Comparison of ENCODE assay signal across 21 mouse cellular contexts in genomic region chr8:120792710-120793109, GRCm38 (mm10). TPM values are rescaled to one million over a fixed set of nuclear protein-coding genes. Genes with fewer than 3 reads are reported as not detected.
DNase-seq lines count a peak whose midpoint lies in the region; ATAC-seq and TF ChIP-seq lines count a peak whose summit lies in the region.
"Had no signal": no experiment of that assay in that cellular context is flagged by ENCODE, and none has a peak within 500 bp of the region (broad histone marks: within the 10 kb centered on the region; RNA-seq: fewer than 3 reads in every experiment).

No protein-coding gene starts in this region.

- no peak overlapping the region; the same call in 1 of the 2 replicates for H3K27ac ChIP-seq in intestine, postnatal 0 days (ENCODE audit: low read depth, low read length)
- H3K27ac ChIP-seq: embryonic facial prominence, embryonic 13.5 days; hindbrain, embryonic 14.5 days; intestine, embryonic 15.5 days; kidney, embryonic 15.5 days; layer of hippocampus, adult 2 months; limb, embryonic 15.5 days had no signal

- no peaks in the 10 kb centered on the region for H3K4me1 ChIP-seq in intestine, postnatal 0 days (replicated peaks; ENCODE audit: control insufficient read depth, insufficient read depth, low read length)
- H3K4me1 ChIP-seq: embryonic facial prominence, embryonic 13.5 days; kidney, embryonic 15.5 days had no signal

- no peak for TF ChIP-seq CTCF in intestine, postnatal 0 days (IDR thresholded peaks at IDR 0.05; ENCODE audit: low read depth)

- H3K4me3 ChIP-seq in intestine, postnatal 0 days (ENCODE audit: low read depth, low read length) = no peak overlapping the region
- H3K4me3 ChIP-seq: embryonic facial prominence, embryonic 13.5 days; intestine, embryonic 15.5 days; kidney, embryonic 15.5 days; layer of hippocampus, adult 2 months; limb, embryonic 15.5 days had no signal

- H3K9me3 ChIP-seq in intestine, postnatal 0 days (ENCODE audit: control insufficient read depth) = no peaks in the 10 kb centered on the region
- H3K9me3 ChIP-seq: embryonic facial prominence, embryonic 13.5 days; intestine, embryonic 15.5 days; kidney, embryonic 15.5 days; limb, embryonic 15.5 days had no signal

- no peaks in the 10 kb centered on the region for H3K36me3 ChIP-seq in intestine, postnatal 0 days (ENCODE audit: control insufficient read depth, insufficient read depth)
- H3K36me3 ChIP-seq: embryonic facial prominence, embryonic 13.5 days; intestine, embryonic 15.5 days; kidney, embryonic 15.5 days; limb, embryonic 15.5 days had no signal

- WGBS in intestine, postnatal 0 days = 89% methylated on average over 15 of the region's 15 CpGs

- H3K4me2 ChIP-seq in intestine, postnatal 0 days (replicated peaks; ENCODE audit: low read depth) = no peak overlapping the region
- H3K4me2 ChIP-seq: embryonic facial prominence, embryonic 13.5 days; hindbrain, embryonic 14.5 days; intestine, embryonic 15.5 days; kidney, embryonic 15.5 days; limb, embryonic 15.5 days; midbrain, embryonic 11.5 days had no signal

- no peak overlapping the region for H3K9ac ChIP-seq in intestine, postnatal 0 days (ENCODE audit: low read depth, low read length)
- H3K9ac ChIP-seq: embryonic facial prominence, embryonic 13.5 days; hindbrain, embryonic 14.5 days; intestine, embryonic 15.5 days; kidney, embryonic 15.5 days; limb, embryonic 15.5 days had no signal

- peak; percentile 95 for DNase-seq in heart, adult 11 months
- no peak for DNase-seq in heart, postnatal 4 days
- DNase-seq in right cerebral cortex, postnatal 14 days = peak; percentile 19
- DNase-seq in right cerebral cortex, postnatal 36 days (ENCODE audit: low spot score in 2 of 2) = no peak
- no peak for DNase-seq in retina, embryonic 14.5 days (ENCODE audit: low spot score)
- DNase-seq: adrenal gland, postnatal 10 days; cerebellum, adult 9-10 months; gastrocnemius, postnatal 10 days; lung, postnatal 14 days; retina, postnatal 1 day; thymus, postnatal 4 days had no signal

- H3K27me3 ChIP-seq in intestine, postnatal 0 days (replicated peaks; ENCODE audit: control insufficient read depth, insufficient read depth, low read length) = no peaks in the 10 kb centered on the region
- H3K27me3 ChIP-seq: embryonic facial prominence, embryonic 13.5 days; intestine, embryonic 15.5 days had no signal

- ATAC-seq in granulocyte monocyte progenitor cell, adult 5-6 weeks (replicated peaks; ENCODE audit: poor library complexity, severe bottlenecking) = peak; percentile 86
- ATAC-seq in megakaryocyte progenitor cell, adult 5-6 weeks (replicated peaks; ENCODE audit: poor library complexity) = peak; percentile 84
- no peak for ATAC-seq in intestine, postnatal 0 days
- ATAC-seq: intestine, embryonic 15.5 days had no signal

RNA-seq across cellular contexts. Expression of gene Irf8, which starts 56.6 kb away (rescaled TPM):
- 1 to 10 TPM; 8.4 to 9.7 TPM for total RNA-seq in heart, postnatal 4 days (2021)
- total RNA-seq in granulocyte monocyte progenitor cell, adult 5-6 weeks (2014; fragmentation: Nextera tagmentation) = 213 and 215 TPM in 2 replicates
- 171 and 196 TPM in 2 replicates for total RNA-seq in granulocyte monocyte progenitor cell, adult 5-6 weeks (2017)
- total RNA-seq in megakaryocyte progenitor cell, adult 5-6 weeks (2015) = 80.9 and 119 TPM in 2 replicates
- 154 and 205 TPM in 2 replicates for total RNA-seq in megakaryocyte progenitor cell, adult 5-6 weeks (2017)
- polyA plus RNA-seq in intestine, postnatal 0 days (2015; fragmentation: Nextera tagmentation; extraction: Ambion mirVana) = 79.5 and 92.3 TPM in 2 replicates

Comparison
In these comparisons a context has a peak if more than half of its experiments do, and no peak if none do; other contexts are left out.
1. DNase-seq: peak in heart, adult 11 months (single experiment) and right cerebral cortex, postnatal 14 days (single experiment); none in heart, postnatal 4 days (single experiment), right cerebral cortex, postnatal 36 days (0 of 2) and retina, embryonic 14.5 days (single experiment).
2. RNA of gene Irf8, which starts 56.6 kb away (total RNA-seq): 171 to 215 TPM in granulocyte monocyte progenitor cell, adult 5-6 weeks and 80.9 to 205 TPM in megakaryocyte progenitor cell, adult 5-6 weeks; 8.4 to 9.7 TPM in heart, postnatal 4 days; every median in the first group is over 4 times any median in the second.